Mouse (Mus musculus) limb, embryonic 14.5 days (tissue): Measurements from ENCODE around the gene Pard3b. TPM values are rescaled to one million over a fixed set of nuclear protein-coding genes. Genes with fewer than 3 reads are reported as not detected.

ENCODE experiments used
- ATAC-seq: fragments of 200-750 bp; cut with Nextera tagmentation; 2 replicates; pipeline ENCODE4 v1.8.0; 2017; ENCODE audit warnings: low read depth, moderate number of reproducible peaks, moderate TSS enrichment; ENCODE audit not compliant: low FRiP score
- DNase-seq: peaks from one replicate; pipeline ENCODE4 v3.0.0-alpha.2; 2015; ENCODE audit warnings: low spot score
- H3K27ac ChIP-seq: fragments of 300-500 bp; sonication (generic); replicated peaks from 2 replicates; pipeline ENCODE4 v1.5.1; 2014; ENCODE audit warnings: low read depth, mild to moderate bottlenecking, low read length, moderate library complexity, mixed read lengths
- H3K27me3 ChIP-seq: fragments of 300-500 bp; sonication (generic); 2 replicates; pipeline ENCODE4 v1.6.1; 2014; ENCODE audit warnings: low read length, mixed read lengths; ENCODE audit not compliant: control insufficient read depth, insufficient read depth
- H3K36me3 ChIP-seq: fragments of 300-500 bp; sonication (generic); 2 replicates; pipeline ENCODE4 v1.6.1; 2014; ENCODE audit warnings: mild to moderate bottlenecking, low read length, moderate library complexity, mixed read lengths; ENCODE audit not compliant: control insufficient read depth, insufficient read depth
- H3K4me1 ChIP-seq: fragments of 300-500 bp; sonication (generic); 2 replicates; pipeline ENCODE4 v1.6.1; 2014; ENCODE audit warnings: antibody characterized with exemption, low read length, mixed read lengths; ENCODE audit not compliant: control insufficient read depth, insufficient read depth
- H3K4me2 ChIP-seq: fragments of 300-500 bp; sonication (generic); replicated peaks from 2 replicates; pipeline ENCODE4 v1.6.1; 2014; ENCODE audit warnings: low read depth, mild to moderate bottlenecking, low read length, moderate library complexity; ENCODE audit not compliant: severe bottlenecking
- H3K4me3 ChIP-seq: fragments of 300-500 bp; sonication (generic); replicated peaks from 2 replicates; pipeline ENCODE4 v1.5.1; 2014; ENCODE audit warnings: low read length
- H3K9ac ChIP-seq: fragments of 300-500 bp; sonication (generic); 2 replicates; pipeline ENCODE4 v1.6.1; 2014; ENCODE audit warnings: mild to moderate bottlenecking, low read depth, low read length, moderate library complexity; ENCODE audit not compliant: severe bottlenecking
- H3K9me3 ChIP-seq: fragments of 300-500 bp; sonication (generic); 2 replicates; pipeline ENCODE4 v1.6.1; 2016; ENCODE audit warnings: low read length; ENCODE audit not compliant: control insufficient read depth
- POLR2A ChIP-seq: fragments of 200-500 bp; IDR thresholded peaks from 2 replicates; pipeline ENCODE4 v1.8.0; 2012; ENCODE audit warnings: inconsistent platforms, mild to moderate bottlenecking, moderate library complexity, borderline replicate concordance; ENCODE audit not compliant: insufficient read depth, insufficient read length; ENCODE audit errors: extremely low read depth
- WGBS: fragments of 180-500 bp; shearing (Covaris S2); extraction: QIAGEN DNeasy Blood & Tissue Kit; methylation state at CpG from one replicate; pipeline ENCODE4 v1.1.7; 2014; 5-methylcytosine and 5-hydroxymethylcytosine counted together
- polyA plus RNA-seq, 2 experiments: library from polyadenylated mRNA; depleted of rRNA in 1 of 2; stranded (reverse) in 1 of 2; unstranded in 1 of 2; fragments of >200 nt; fragmentation: Nextera tagmentation in 1 of 2; extraction: Ambion mirVana in 1 of 2; gene quantifications; 2 replicates each; pipeline versions ENCODE4 v1.2.1 to v1.2.3; 2012 to 2014

The Pard3b gene
- polyA plus RNA-seq, 2 experiments = 5.3 to 21.0 TPM

GRCm38 (mm10) chr1:62016536-62017300 lies 378.1 kb downstream of the Pard3b start:
- WGBS = 21% methylated on average over 5 of the region's 5 CpGs
- no peak overlapping the region for H3K9ac ChIP-seq
- no peak; the same call in 1 of the 2 replicates for ATAC-seq

GRCm38 (mm10) chr1:62018276-62018675 lies 379.7 kb downstream of the Pard3b start:
- H3K27ac ChIP-seq = no peak overlapping the region
- no peak for DNase-seq
- ATAC-seq = no peak

More at GRCm38 (mm10) chr1:62016536-62017300, 378.1 kb downstream of the Pard3b start:
- DNase-seq = peak; percentile 46
- H3K9me3 ChIP-seq = no peaks in the 10 kb centered on the region
- H3K4me3 ChIP-seq = no peak overlapping the region
- H3K27ac ChIP-seq = 0 out of 2 replicates have a peak overlapping the region, but pooled peaks have one; percentile 3
- no peaks in the 10 kb centered on the region for H3K27me3 ChIP-seq
- peaks cover 12% of the 10 kb centered on the region for H3K4me1 ChIP-seq
- H3K36me3 ChIP-seq = no peaks in the 10 kb centered on the region
- TF ChIP-seq POLR2A = no peak
- H3K4me2 ChIP-seq = no peak overlapping the region

GRCm38 (mm10) chr1:62019743-62020142 lies 381.1 kb downstream of the Pard3b start:
- H3K9ac ChIP-seq = no peak overlapping the region
- DNase-seq = no peak
- H3K4me3 ChIP-seq = no peak overlapping the region

More at GRCm38 (mm10) chr1:62018276-62018675, 379.7 kb downstream of the Pard3b start:
- no peaks in the 10 kb centered on the region for H3K27me3 ChIP-seq
- H3K36me3 ChIP-seq = no peaks in the 10 kb centered on the region
- WGBS = 34% methylated on average over 5 of the region's 5 CpGs
- H3K9me3 ChIP-seq = no peaks in the 10 kb centered on the region
- no peak overlapping the region for H3K4me3 ChIP-seq
- TF ChIP-seq POLR2A = no peak
- H3K9ac ChIP-seq = no peak overlapping the region
- H3K4me1 ChIP-seq = peaks cover 12% of the 10 kb centered on the region
- no peak overlapping the region for H3K4me2 ChIP-seq

DNA sequence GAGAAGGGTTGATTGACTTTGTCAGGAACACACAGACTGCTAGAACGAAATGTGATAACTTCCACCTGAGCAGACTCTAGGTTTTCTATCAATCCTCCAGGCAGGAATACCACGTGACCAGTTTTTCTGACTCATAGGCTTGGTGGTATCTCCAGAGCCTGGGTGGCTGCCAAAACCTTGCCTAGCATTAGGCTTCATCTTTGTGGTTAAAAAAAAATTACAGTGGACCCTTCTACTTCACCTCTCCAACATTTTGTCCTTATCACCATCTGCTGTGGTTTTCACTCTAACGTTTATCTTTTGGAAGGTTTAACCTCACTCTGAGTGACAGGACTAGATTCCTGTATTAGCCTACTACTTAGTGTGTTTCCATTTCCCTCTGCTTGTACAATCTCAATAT lies 403.1 kb downstream of the Pard3b start:
- Histone ChIP-seq H3K9me3 (no peaks in the 10 kb centered on the region), H3K36me3 (no peaks in the 10 kb centered on the region), H3K27me3 (no peaks in the 10 kb centered on the region), H3K4me2 (no peak overlapping the region), H3K4me3 (no peak overlapping the region), H3K4me1 (no peaks in the 10 kb centered on the region), H3K27ac (no peak overlapping the region), H3K9ac (no peak overlapping the region)
- WGBS = 78% methylated on average over 3 of the region's 3 CpGs
- no peak for TF ChIP-seq POLR2A
- ATAC-seq = no peak
- no peak for DNase-seq

More at GRCm38 (mm10) chr1:62019743-62020142, 381.1 kb downstream of the Pard3b start:
- no peaks in the 10 kb centered on the region for H3K36me3 ChIP-seq
- H3K9me3 ChIP-seq = no peaks in the 10 kb centered on the region
- H3K27ac ChIP-seq = no peak overlapping the region
- no peak overlapping the region for H3K4me2 ChIP-seq
- no peak for ATAC-seq
- no peaks in the 10 kb centered on the region for H3K27me3 ChIP-seq
- peaks cover 12% of the 10 kb centered on the region for H3K4me1 ChIP-seq
- no peak for TF ChIP-seq POLR2A

GRCm38 (mm10) chr1:62048592-62048991 lies 410.0 kb downstream of the Pard3b start:
- no peak overlapping the region for H3K4me2 ChIP-seq
- no peaks in the 10 kb centered on the region; the same call in 1 of the 2 replicates for H3K4me1 ChIP-seq
- H3K27ac ChIP-seq = no peak overlapping the region
- 64% methylated on average over 4 of the region's 4 CpGs for WGBS
- no peaks in the 10 kb centered on the region for H3K9me3 ChIP-seq
- no peaks in the 10 kb centered on the region for H3K27me3 ChIP-seq
- no peaks in the 10 kb centered on the region for H3K36me3 ChIP-seq
- ATAC-seq = no peak
- H3K4me3 ChIP-seq = no peak overlapping the region
- H3K9ac ChIP-seq = no peak overlapping the region
- DNase-seq = no peak
- no peak for TF ChIP-seq POLR2A
